Mouse (Mus musculus) cerebellum, postnatal 10 days (tissue): ENCODE data around the gene Fcrl1.
A peak's percentile ranks its signal among the peaks of the same experiment; 100 is the strongest.
"Not testable (repeated sequence)": the region's sequence is repeated elsewhere in the genome, so short reads cannot be mapped to it uniquely, and the experiment has no call there.

Experiments
- DNase-seq, 2 experiments: peaks; one replicate each; pipeline ENCODE4 v3.0.0; 2021; ENCODE audit warnings: mixed read lengths in 2 of 2

Fcrl1 gene

DNA sequence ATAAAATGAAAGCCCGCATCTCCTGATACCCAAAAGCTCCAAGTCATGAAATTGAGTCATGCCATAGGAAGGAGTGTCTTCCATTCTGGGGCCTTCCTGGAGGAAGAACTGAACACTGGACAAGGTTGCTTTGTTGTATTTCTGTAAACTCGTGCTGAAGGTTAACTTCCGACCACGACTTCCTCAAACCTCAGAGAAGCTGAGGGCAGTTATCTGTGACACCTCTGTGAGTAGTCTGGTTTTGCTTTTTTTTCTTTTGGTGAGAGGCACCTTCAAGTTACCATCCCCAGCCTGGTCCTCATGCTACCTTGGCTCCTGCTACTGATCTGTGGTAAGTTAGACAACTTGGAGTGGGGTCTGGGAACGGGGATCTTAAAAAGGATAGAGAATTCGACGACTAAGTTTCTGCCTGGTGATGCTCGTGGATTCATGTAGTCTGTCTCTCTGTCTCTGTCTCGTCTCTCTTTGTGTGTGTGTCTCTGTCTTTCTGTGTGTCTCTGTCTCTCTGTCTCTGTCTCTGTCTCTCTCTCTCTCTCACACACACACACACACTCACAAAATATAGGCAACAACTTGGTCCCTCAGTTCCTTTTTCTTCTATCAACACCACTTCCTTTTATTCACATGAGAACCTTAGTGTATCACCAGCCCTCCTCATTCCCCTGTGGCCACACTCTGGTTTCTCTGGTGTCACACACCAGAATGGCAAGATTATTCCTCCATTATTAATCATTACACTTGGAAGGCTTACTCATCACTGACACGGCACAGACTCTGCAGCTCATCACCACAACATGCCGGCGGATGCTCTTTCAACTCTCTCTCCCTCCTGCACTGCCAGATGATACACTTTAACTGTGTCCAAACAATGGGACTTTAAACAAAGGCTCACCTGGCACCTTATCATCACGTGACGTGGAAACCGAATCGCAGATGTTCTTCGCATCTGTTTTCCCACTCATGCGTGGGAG is at the start of gene Fcrl1:
TSS of gene Fcrl1 (plus strand) at position 193 of the 971 bp plus-strand sequence.
- no peak for DNase-seq

- DNase-seq: no peak
Measured at GRCm38 (mm10) chr3:87337899-87338298, 38.3 kb upstream of the Fcrl1 start.

DNA sequence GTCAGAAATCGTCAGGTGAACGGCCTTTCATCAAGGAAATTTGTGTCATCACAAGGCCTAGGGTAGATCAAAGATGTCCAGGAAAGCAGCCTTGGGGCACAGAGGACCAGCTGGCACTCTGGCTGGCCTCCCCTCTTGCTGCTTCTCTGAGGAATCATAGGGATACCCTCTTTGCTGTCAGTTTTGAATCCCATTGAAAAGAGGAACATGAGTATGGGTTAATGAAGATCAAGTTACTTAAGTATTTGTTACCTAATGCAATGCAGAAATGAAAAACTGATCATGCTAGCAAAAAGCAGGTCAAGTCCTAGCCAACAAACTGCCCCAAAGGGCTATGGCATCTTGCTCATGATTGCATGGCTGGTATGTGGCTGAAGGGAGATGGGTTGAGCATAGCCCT is 25.2 kb upstream of the Fcrl1 start:
- not testable (repeated sequence) for DNase-seq

DNA sequence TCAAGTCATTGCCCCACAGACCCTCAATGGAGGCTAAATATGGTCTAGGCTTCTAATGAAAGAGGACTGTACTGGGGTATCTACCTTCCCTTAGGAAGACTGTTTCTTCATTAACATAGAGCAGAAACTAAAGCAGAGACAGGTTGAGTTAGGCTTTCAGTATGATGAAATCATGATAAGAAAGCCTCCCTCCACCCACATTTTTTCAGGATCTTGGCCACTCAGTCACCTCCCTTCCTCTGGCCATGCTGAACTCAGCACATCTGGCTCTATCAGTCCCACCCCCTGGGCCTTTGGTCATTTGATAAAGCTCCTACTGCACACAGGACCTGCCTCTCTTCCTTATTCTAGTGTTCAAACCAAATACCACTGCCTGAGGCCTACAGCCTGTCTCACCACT is 18.6 kb upstream of the Fcrl1 start, which contains the start of gene Cd5l:
TSS of gene Cd5l (plus strand) at position 301 of the 400 bp plus-strand sequence.
- no peak for DNase-seq

- DNase-seq: no peak
Measured at GRCm38 (mm10) chr3:87359215-87359614, 17.0 kb upstream of the Fcrl1 start.

GRCm38 (mm10) chr3:87360466-87360865 is 15.7 kb upstream of the Fcrl1 start:
- DNase-seq: no peak

- no peak for DNase-seq
Measured at GRCm38 (mm10) chr3:87365691-87366090, 10.5 kb upstream of the Fcrl1 start.

DNA sequence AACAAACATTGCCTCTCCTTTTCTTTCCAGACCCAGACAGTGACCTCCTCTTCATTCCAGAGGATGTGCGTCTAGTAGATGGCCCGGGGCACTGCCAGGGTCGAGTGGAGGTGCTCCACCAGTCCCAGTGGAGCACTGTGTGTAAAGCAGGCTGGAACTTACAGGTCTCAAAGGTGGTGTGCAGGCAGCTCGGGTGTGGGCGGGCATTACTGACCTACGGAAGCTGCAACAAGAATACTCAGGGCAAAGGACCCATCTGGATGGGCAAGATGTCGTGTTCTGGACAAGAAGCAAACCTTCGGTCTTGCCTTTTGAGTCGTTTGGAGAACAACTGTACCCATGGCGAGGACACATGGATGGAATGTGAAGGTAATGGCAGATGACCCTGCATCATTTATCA is 8.7 kb upstream of the Fcrl1 start:
- DNase-seq: no peak

DNA sequence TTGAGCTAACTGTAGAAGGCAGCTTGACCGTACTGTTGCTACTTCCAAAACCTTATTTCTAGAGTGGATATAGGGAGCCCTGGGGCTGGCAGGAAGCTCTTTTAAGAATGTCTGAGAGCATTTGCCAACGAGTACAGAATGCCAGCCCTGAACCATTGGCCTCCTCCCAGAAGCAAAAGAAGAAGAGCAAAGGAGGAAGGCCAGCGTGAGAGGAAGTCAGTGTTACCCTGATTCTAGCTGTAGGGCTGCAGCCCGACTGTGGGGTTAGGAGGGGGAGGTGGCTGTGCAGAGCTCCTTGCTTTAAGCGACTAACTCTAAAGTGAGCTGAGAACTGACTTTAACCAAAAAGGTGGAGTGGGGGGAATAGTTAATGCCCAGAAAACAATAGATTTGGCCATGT is 7.0 kb upstream of the Fcrl1 start:
- peak in 1 of 2 experiments; percentile 17 for DNase-seq

DNA sequence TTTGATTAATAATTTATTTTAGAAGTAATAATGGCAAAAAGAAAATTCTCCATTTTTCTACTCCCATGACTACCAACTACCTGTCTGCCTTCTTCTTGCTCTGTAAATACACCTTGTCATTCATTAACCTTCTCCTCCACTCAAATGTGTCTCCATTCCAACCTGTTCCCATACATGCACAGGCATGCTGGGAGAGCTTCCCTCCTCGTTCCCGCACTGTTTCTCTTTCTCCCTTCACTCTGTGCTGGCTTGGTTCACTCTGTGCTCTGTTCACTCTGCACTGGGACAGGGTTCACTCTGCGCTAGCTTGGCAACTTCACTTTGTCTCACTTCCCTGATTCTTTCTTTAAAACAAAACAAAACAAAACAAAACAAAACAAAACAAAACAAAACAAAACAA is 1.0 kb downstream of the Fcrl1 start:
- DNase-seq: no peak

DNA sequence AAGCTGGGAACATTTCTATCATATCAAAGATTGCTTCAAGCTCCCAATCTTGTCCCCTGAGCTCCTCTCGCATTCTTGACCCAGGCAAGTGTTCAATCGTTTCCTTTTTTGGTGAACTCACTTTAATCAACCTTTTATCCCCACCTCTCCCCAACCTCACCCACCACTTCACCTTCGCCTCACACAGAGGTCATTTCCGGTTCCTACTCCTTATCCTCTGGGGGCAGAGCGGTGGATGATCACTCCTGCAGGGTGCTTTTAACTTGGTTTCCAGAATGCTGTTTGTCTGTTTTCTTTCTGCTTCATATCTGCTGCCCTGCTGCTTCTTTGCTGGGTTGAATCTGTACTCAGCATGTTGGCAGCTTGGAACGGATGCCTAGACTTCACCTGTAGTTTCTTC is 1.5 kb downstream of the Fcrl1 start:
- no peak for DNase-seq

GRCm38 (mm10) chr3:87379641-87380315 is 3.6 kb downstream of the Fcrl1 start:
- not testable (repeated sequence) for DNase-seq

- DNase-seq: no peak
Measured at GRCm38 (mm10) chr3:87381806-87382712, 5.9 kb downstream of the Fcrl1 start.

DNA sequence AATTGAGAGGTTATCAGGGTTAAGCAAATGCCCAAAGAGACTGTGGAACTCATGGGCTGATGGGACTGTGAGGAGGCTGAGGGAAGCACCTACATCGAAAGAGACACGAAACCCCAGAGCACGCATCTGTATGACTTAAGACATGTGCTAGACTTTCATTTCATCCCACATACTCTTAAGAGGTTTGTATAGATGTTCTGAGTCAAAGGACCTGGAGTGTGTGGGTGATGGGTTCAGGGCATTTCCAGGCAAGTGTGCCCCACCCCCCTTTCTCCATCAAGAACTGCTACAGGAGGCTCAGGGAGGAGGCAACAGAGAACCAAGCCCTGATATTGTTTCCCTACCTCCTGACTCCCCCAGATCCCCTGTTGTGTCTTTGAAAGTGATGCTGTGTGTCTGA is 7.1 kb downstream of the Fcrl1 start:
- no peak for DNase-seq

DNA sequence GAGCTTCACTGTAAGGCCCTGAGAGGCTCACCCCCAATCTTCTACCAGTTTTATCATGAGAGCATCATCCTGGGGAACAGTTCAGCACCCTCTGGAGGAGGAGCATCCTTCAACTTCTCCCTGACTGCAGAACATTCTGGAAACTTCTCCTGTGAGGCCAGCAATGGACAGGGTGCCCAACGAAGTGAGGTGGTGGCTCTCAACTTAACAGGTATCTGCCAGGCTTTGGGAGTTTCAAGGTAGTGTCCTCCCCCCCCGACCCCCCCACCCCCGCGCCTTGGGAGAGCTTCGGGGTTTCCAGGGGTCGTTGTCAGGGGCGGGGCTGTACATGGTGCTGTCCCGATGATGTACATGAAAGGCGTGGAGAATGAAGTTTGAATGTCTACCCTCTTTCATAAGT is 8.9 kb downstream of the Fcrl1 start:
- no peak for DNase-seq

GRCm38 (mm10) chr3:87390935-87391334 is 14.7 kb downstream of the Fcrl1 start:
- DNase-seq: no peak

DNA sequence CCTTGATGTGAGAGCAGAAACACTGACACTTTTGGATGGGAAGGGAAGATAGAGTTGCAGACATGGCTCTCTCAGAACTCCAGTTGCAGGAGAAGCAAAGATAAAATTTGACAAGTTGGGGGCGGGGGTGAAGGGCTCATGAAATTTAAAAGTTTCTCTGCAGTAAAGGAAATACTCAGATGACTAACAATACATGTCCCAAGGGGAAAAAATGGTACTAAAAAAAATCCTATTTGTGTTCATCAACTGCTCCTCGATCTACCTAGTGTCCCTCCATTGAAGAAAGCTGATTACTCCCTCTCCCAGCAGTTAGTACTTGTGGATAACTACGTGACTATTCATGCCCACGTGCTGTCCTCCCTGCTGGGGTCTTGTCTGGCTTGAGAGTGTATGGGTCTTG is 22.6 kb downstream of the Fcrl1 start:
- no peak for DNase-seq

DNA sequence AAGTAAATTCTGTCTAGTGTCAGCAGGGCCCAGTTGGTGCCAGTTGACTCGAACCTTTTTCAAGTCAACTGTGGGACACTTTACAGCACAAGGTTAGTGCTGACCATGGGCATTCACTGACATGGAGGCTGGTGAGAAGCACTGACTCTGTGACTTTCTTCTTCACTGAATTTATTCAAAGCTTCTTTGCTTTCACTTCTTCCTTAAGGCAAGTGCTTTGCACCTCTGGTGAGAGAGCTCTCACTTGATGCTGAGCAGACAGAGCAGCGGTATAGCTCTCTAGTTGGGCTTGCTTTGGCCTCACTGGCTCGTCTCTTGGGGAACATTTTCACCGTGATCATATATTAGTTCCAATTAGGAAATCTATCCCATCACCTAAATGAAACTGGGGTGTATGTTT is 23.7 kb downstream of the Fcrl1 start:
- DNase-seq: no peak

DNA sequence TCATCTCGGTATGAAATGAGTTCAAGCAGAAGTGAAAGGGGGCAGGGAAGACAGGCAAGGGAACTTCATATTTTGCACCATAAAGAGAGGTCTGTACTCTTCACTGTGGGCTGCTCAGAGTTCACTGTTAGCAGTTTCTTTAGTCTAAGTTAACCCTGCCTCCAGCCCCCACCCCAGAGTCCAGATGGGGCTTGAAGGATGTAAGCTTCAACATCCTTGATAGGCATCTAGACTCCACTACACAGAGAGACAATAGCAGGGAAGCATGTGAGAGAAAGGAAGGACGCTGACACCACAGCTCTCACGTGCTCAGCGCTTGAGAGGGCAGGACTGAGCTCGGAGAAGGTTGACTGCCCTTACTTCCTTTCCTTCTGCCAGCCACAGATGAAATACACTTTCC is 25.1 kb downstream of the Fcrl1 start:
- no peak for DNase-seq

DNA sequence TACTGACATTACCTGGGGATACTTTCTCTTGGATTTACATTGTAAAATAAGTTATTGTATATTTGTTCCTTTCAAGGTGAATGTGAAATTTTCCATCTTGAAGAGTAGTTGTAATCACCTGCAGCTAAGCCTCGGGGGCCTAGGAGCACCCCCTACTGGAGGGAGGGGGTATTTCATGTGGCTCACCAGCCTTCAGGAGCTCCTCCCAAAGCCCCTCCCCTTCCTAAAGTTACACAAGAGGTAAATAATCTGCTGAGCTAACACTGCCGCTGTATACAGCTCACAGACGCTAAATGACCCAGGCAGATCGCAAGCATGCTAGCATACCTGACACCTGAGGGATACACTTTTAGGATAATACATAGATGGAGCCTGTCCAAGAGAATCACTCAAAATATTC is 32.0 kb downstream of the Fcrl1 start:
- peak in 1 of 2 experiments; percentile 39 for DNase-seq

GRCm38 (mm10) chr3:87409196-87409935 is 33.2 kb downstream of the Fcrl1 start:
- peak in 1 of 2 experiments; percentile 45 for DNase-seq

GRCm38 (mm10) chr3:87410605-87411004 is 34.4 kb downstream of the Fcrl1 start:
- DNase-seq: no peak
